In genomic region chr16:21353545-21353944, GRCm38 (mm10) we compare ENCODE assay signal across 9 mouse cellular contexts.
DNase-seq lines count a peak whose midpoint lies in the region; ATAC-seq and TF ChIP-seq lines count a peak whose summit lies in the region.
"Had no signal": no experiment of that assay in that cellular context is flagged by ENCODE, and none has a peak within 500 bp of the region (broad histone marks: within the 10 kb centered on the region; RNA-seq: fewer than 3 reads in every experiment).

No protein-coding gene starts in this region.

- peak; percentile 40 to 41 for DNase-seq in left cerebral cortex, adult 2 months (ENCODE audit: extremely low spot score in 1 of 2, low spot score in 2 of 2)
- DNase-seq in left cerebral cortex, postnatal 4 days: no peak
- DNase-seq in brain, embryonic 14.5 days (ENCODE audit: low read depth): peak; percentile 30
- peak; percentile 61 to 79 for DNase-seq in right cerebral cortex, postnatal 36 days (ENCODE audit: low spot score in 2 of 2)
- no peak for DNase-seq in adrenal gland, postnatal 10 days
- DNase-seq in thymus, postnatal 0 days (ENCODE audit: low spot score): no peak
- DNase-seq: adrenal gland, postnatal 25 days; liver, embryonic 13.5 days had no signal

- TF ChIP-seq POLR2A in brain, embryonic 14.5 days (IDR thresholded peaks at IDR 0.05; ENCODE audit: borderline replicate concordance, extremely low read depth, insufficient read depth, insufficient read length, poor library complexity, severe bottlenecking): no peak

- H3K4me3 ChIP-seq in left cerebral cortex, adult 2 months: no peak overlapping the region
- H3K4me3 ChIP-seq: liver, embryonic 13.5 days had no signal

- TF ChIP-seq CTCF in left cerebral cortex, adult 2 months (IDR thresholded peaks at IDR 0.05): no peak
- no peak for TF ChIP-seq CTCF in brain, embryonic 14.5 days (IDR thresholded peaks at IDR 0.05; ENCODE audit: borderline replicate concordance, extremely low read depth, insufficient read depth, insufficient read length)

- intact Hi-C loops in left cerebral cortex, adult 2 months (cut with DNase I): loop anchor here (2.0 kb wide), 1 partner anchor 21 kb away; no protein-coding TSS in a partner anchor
- intact Hi-C loops in left cerebral cortex, postnatal 4 days (cut with DNase I): no loop called here

- H3K27ac ChIP-seq in left cerebral cortex, adult 2 months: peak overlapping the region; percentile 38
- H3K27ac ChIP-seq: liver, embryonic 13.5 days had no signal

- peak; percentile 65 to 74; a peak in 3 of 4 replicates for ATAC-seq in hematopoietic stem cell, adult 5-6 weeks (replicated peaks in 1 of 2; ENCODE audit: insufficient read depth in 1 of 2, low FRiP score in 2 of 2, low TSS enrichment in 1 of 2, low read depth in 1 of 2, poor library complexity in 2 of 2, severe bottlenecking in 2 of 2)

Comparison
In these comparisons a context has a peak if more than half of its experiments do, and no peak if none do; other contexts are left out.
1. DNase-seq: peak in left cerebral cortex, adult 2 months (2 of 2), brain, embryonic 14.5 days (single experiment) and right cerebral cortex, postnatal 36 days (2 of 2); none in left cerebral cortex, postnatal 4 days (single experiment), adrenal gland, postnatal 10 days (single experiment) and thymus, postnatal 0 days (single experiment).